Mouse (Mus musculus): ENCODE measurements around the gene Zfp593. TPM values are rescaled to one million over a fixed set of nuclear protein-coding genes. Genes with fewer than 3 reads are reported as not detected.

Zfp593 gene
- total and polyA plus RNA-seq, 2 experiments from 2014 or later = 4.2 to 5.4 TPM

- Histone ChIP-seq H3K9me3 (replicated peaks; ENCODE audit: control insufficient read depth, low read length) (no peaks in the 10 kb centered on the region), H3K4me1 (ENCODE audit: control insufficient read depth, insufficient read depth) (peaks cover 16% of the 10 kb centered on the region), H3K4me2 (ENCODE audit: low read depth, low read length) (no peak overlapping the region), H3K4me3 (ENCODE audit: low read depth, low read length) (no peak overlapping the region), H3K9ac (replicated peaks; ENCODE audit: low read depth, low read length) (no peak overlapping the region), H3K27ac (ENCODE audit: low read depth) (no peak overlapping the region), H3K36me3 (replicated peaks; ENCODE audit: control insufficient read depth, insufficient read depth, low read length) (no peaks in the 10 kb centered on the region), H3K27me3 (ENCODE audit: control insufficient read depth, insufficient read depth, low read length) (no peaks in the 10 kb centered on the region)
- ATAC-seq (ENCODE audit: insufficient read depth, low read depth) (no peak; the same call in 1 of the 2 replicates), DNase-seq (ENCODE audit: low spot score) (no peak)
- WGBS = 41% methylated on average over 5 of the region's 5 CpGs
- no peak for TF ChIP-seq CTCF (IDR thresholded peaks at IDR 0.05; ENCODE audit: low read depth)
- TF ChIP-seq EP300 (IDR thresholded peaks at IDR 0.05; ENCODE audit: low read depth) = no peak
Measured at GRCm38 (mm10) chr4:134234876-134235275, 10.5 kb downstream of the Zfp593 start.

DNA sequence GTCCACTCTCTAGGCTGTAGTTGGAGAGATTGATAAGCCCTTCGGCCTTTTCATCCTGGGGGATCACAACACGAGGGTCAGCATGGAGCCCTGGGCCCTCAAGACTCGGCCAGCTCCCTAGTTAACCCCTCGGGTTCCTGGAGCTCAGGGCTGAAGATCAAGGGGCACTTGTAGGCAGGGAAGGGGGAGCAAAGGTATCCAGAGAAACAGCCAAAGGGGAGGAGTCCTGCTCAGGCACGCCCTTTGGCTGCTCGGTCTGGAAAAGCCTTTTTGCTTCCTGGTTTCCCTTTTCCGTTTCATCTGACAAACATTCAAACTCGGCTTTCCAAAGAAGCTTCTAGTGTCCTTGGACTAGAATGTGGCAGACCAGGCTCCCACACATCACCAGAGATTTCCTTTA, 15.0 kb downstream of the Zfp593 start:
- Histone ChIP-seq H3K36me3 (replicated peaks; ENCODE audit: control insufficient read depth, insufficient read depth, low read length) (no peaks in the 10 kb centered on the region), H3K9ac (replicated peaks; ENCODE audit: low read depth, low read length) (no peak overlapping the region), H3K4me1 (ENCODE audit: control insufficient read depth, insufficient read depth) (peaks cover 7% of the 10 kb centered on the region), H3K9me3 (replicated peaks; ENCODE audit: control insufficient read depth, low read length) (no peaks in the 10 kb centered on the region), H3K4me3 (ENCODE audit: low read depth, low read length) (no peak overlapping the region), H3K27ac (ENCODE audit: low read depth) (no peak overlapping the region), H3K4me2 (ENCODE audit: low read depth, low read length) (no peak overlapping the region), H3K27me3 (ENCODE audit: control insufficient read depth, insufficient read depth, low read length) (no peaks in the 10 kb centered on the region)
- no peak for TF ChIP-seq CTCF (IDR thresholded peaks at IDR 0.05; ENCODE audit: low read depth)
- TF ChIP-seq EP300 (IDR thresholded peaks at IDR 0.05; ENCODE audit: low read depth) = no peak
- no peak for DNase-seq (ENCODE audit: low spot score)
- ATAC-seq (ENCODE audit: insufficient read depth, low read depth) = no peak
- WGBS = 31% methylated on average over 8 of the region's 8 CpGs

GRCm38 (mm10) chr4:134227194-134227593, 18.2 kb downstream of the Zfp593 start, which contains the start of gene Catsper4:
Gene Catsper4, minus strand, starts transcription at chr4:134227383.
- Histone ChIP-seq H3K9me3 (replicated peaks; ENCODE audit: control insufficient read depth, low read length) (no peaks in the 10 kb centered on the region), H3K4me2 (ENCODE audit: low read depth, low read length) (no peak within 1 kb of the TSS), H3K27ac (ENCODE audit: low read depth) (no peak within 1 kb of the TSS), H3K36me3 (replicated peaks; ENCODE audit: control insufficient read depth, insufficient read depth, low read length) (no peaks in the 10 kb centered on the region), H3K4me3 (ENCODE audit: low read depth, low read length) (no peak within 1 kb of the TSS), H3K27me3 (ENCODE audit: control insufficient read depth, insufficient read depth, low read length) (no peaks in the 10 kb centered on the region), H3K9ac (replicated peaks; ENCODE audit: low read depth, low read length) (no peak within 1 kb of the TSS), H3K4me1 (ENCODE audit: control insufficient read depth, insufficient read depth) (no peaks in the 10 kb centered on the region)
- DNase-seq (ENCODE audit: low spot score) (no peak), ATAC-seq (ENCODE audit: insufficient read depth, low read depth) (no peak)
- TF ChIP-seq CTCF (IDR thresholded peaks at IDR 0.05; ENCODE audit: low read depth) (peak; percentile 41), EP300 (IDR thresholded peaks at IDR 0.05; ENCODE audit: low read depth) (no peak)
- WGBS = 58% methylated on average over 8 of the region's 8 CpGs

GRCm38 (mm10) chr4:134222793-134223600, 22.4 kb downstream of the Zfp593 start:
- Histone ChIP-seq H3K4me1 (ENCODE audit: control insufficient read depth, insufficient read depth) (no peaks in the 10 kb centered on the region), H3K9me3 (replicated peaks; ENCODE audit: control insufficient read depth, low read length) (no peaks in the 10 kb centered on the region), H3K9ac (replicated peaks; ENCODE audit: low read depth, low read length) (no peak overlapping the region), H3K4me3 (ENCODE audit: low read depth, low read length) (no peak overlapping the region), H3K27ac (ENCODE audit: low read depth) (no peak overlapping the region), H3K27me3 (ENCODE audit: control insufficient read depth, insufficient read depth, low read length) (no peaks in the 10 kb centered on the region), H3K36me3 (replicated peaks; ENCODE audit: control insufficient read depth, insufficient read depth, low read length) (no peaks in the 10 kb centered on the region), H3K4me2 (ENCODE audit: low read depth, low read length) (no peak overlapping the region)
- no peak for DNase-seq (ENCODE audit: low spot score)
- WGBS = 58% methylated on average over 11 of the region's 11 CpGs
- no peak for TF ChIP-seq CTCF (IDR thresholded peaks at IDR 0.05; ENCODE audit: low read depth)
- no peak for TF ChIP-seq EP300 (IDR thresholded peaks at IDR 0.05; ENCODE audit: low read depth)
- ATAC-seq (ENCODE audit: insufficient read depth, low read depth) = no peak

- no peaks in the 10 kb centered on the region for H3K36me3 ChIP-seq (replicated peaks; ENCODE audit: control insufficient read depth, insufficient read depth, low read length)
- ATAC-seq (ENCODE audit: insufficient read depth, low read depth) = no peak
Measured at GRCm38 (mm10) chr4:134206488-134207053, 38.8 kb downstream of the Zfp593 start.

More at GRCm38 (mm10) chr4:134206488-134207053, 38.8 kb downstream of the Zfp593 start:
- DNase-seq (ENCODE audit: low spot score) = no peak
- Histone ChIP-seq H3K9ac (replicated peaks; ENCODE audit: low read depth, low read length) (no peak overlapping the region), H3K9me3 (replicated peaks; ENCODE audit: control insufficient read depth, low read length) (no peaks in the 10 kb centered on the region), H3K4me3 (ENCODE audit: low read depth, low read length) (no peak overlapping the region), H3K27me3 (ENCODE audit: control insufficient read depth, insufficient read depth, low read length) (no peaks in the 10 kb centered on the region), H3K27ac (ENCODE audit: low read depth) (no peak overlapping the region), H3K4me1 (ENCODE audit: control insufficient read depth, insufficient read depth) (no peaks in the 10 kb centered on the region), H3K4me2 (ENCODE audit: low read depth, low read length) (no peak overlapping the region)
- 54% methylated on average over 6 of the region's 6 CpGs for WGBS
- no peak for TF ChIP-seq CTCF (IDR thresholded peaks at IDR 0.05; ENCODE audit: low read depth)
- TF ChIP-seq EP300 (IDR thresholded peaks at IDR 0.05; ENCODE audit: low read depth) = no peak

Data from heart, postnatal 0 days (tissue).